Mouse (Mus musculus): ENCODE measurements around the gene Bcl3.
"Not testable (repeated sequence)": the region's sequence is repeated elsewhere in the genome, so short reads cannot be mapped to it uniquely, and the experiment has no call there.

Bcl3 gene

DNA sequence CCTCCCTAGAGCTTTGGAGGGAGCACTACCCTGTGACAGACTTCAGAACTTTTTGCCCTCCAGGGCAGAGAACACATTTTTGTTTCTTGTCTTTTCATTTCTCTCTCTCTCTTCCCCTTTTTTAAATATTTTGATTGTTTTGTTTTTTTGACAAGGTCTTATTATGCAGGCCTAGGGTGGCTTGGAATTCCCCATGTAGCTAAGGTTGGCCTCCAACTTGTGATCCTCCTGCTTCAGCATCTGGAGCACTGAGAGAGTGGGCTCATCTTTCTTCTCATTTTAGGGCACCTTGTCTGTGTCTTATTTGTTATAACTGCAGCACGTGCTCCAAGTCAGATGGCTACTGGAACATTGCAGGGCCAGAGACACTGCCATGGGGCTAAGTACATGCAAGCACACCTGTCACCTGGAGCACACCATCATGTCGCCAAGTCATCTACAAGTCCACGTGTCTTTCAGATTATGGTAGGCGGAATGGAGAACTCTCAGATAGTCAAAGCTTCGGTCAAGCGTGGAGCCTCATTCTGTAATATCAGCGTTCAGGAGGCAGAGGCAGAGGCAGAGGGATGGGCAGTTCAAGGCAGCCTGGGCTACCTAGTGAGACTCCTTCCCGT lies 16.1 kb downstream of the Bcl3 start:
- DNase-seq (ENCODE audit: low spot score in 2 of 2), result no peak

DNA sequence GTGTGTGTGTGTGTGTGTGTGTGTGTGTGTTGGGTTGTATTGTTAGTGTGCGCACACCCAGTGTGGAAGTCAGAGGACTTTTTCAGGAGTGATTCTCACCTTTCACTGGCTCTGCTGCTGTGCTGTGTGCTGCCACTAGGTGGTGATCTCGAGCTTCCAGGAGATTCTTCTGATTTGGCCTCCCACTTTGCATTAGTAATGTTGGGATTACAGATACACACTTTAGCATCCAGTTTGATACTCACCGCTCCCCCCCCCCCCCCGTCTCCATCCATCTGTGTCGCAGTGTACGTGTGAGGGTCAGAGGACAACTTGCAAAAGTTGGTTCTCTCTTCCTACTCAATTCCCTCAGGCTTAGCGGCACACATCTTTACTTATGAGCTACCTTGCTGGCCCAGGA lies 19.6 kb downstream of the Bcl3 start:
- DNase-seq (ENCODE audit: low spot score in 2 of 2), result peak in 1 of 2 experiments; percentile 49

DNA sequence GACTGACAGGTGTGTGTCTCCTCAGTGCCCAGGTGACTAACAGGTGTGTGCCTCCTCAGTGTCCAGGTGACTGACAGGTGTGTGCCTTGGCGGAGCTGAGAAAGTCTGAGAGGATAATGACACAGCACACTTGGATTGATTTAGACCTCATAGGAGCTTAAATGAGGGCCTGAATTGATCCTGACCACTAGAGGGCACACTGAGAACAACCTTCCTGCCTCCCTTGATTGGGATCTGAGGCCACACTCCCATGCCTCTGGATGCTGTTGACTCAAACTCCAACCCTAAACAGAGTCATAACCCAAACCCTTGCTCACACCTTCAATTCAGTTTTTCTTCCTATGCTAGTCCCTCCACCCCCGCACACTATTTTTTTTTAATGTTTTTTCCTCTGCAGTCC lies 21.8 kb downstream of the Bcl3 start:
- no peak for DNase-seq (ENCODE audit: low spot score in 2 of 2)

DNA sequence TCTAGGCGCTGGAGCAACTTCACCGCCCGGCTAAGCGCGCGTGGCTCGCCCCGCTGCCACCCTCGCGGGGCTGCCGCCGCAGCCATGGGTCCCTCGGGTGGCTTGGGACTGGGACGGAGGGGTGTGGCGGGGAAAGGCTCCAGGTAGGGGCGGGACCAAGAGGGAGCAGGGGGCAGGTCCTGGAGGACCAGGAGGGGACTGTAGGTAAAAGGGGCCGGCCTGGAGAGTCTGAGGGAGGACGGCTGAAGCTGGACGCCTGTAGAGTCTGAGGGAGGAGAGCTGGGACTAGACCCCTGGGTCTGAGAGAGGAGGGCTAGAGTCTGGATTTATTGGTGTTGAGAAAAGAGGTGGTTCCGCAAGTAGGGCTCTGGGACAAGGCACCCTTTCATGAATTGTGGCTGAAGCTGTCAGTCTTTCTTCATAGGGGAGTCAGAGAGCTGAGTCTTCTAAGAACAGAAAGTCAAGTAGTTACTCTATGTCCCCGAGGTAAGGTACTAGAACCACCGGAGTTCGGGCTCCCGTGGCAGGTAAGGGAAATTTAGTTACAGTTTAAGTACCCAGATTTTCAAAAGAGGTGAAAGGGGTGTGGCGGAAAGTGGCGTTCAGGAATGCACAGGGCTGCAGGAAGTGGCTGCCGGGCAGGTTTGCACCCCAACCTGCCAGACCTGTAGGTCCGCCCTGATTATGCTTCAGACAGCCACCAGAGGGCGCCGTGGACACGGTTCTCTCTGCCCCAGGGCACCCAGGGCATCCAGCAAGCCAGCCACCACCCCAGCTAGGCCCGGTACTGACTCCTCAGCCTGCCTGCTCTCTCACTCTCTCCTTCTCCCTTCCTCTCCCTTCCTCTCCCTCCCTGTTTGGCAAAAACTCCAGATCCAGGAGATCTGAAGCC lies 25.6 kb downstream of the Bcl3 start, which contains the start of gene Cblc:
TSS of gene Cblc (minus strand) at position 113 of the 892 bp plus-strand sequence.
- peak in 1 of 2 experiments; percentile 32 for DNase-seq (ENCODE audit: low spot score in 2 of 2)

DNA sequence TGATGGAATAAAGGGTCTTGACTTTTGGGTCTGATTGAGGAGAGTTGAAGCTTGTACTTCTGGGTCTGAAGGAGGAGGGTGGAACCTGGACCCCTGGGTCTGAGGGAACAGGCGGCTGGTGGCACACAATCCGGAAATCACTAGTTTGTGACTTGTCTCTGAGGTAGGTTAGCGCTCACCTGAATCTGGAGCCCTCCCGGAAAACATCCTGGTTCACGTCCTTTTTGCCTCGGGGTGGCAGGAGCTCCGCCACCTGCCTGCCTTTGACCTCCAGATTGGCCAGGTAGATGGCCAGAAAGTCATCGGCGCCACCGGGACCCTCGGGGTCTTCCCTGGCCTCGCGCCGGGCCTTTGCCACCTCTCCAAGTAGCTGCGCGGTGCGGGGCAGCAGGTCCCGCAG lies 26.3 kb downstream of the Bcl3 start:
- no peak for DNase-seq (ENCODE audit: low spot score in 2 of 2)

DNA sequence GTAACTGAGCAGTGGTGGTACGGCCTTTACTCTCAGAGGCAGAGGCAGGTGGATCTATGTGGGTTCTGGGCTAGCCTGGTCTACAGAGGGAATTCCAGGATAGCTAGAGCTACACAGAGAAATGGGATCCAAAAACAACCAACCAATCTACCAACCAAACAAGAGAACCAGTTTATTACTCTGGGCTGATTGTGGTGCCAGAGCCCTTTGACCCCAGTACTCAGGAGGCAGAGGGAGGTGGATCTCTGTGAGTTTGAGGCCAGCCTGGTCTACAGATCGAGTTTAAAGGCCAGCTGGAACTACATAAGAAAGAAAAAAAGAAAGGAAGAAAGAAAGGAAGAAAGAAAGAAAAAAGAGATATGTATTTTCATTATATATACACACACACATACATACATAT lies 27.3 kb downstream of the Bcl3 start:
- DNase-seq (ENCODE audit: low spot score in 2 of 2), result no peak

DNA sequence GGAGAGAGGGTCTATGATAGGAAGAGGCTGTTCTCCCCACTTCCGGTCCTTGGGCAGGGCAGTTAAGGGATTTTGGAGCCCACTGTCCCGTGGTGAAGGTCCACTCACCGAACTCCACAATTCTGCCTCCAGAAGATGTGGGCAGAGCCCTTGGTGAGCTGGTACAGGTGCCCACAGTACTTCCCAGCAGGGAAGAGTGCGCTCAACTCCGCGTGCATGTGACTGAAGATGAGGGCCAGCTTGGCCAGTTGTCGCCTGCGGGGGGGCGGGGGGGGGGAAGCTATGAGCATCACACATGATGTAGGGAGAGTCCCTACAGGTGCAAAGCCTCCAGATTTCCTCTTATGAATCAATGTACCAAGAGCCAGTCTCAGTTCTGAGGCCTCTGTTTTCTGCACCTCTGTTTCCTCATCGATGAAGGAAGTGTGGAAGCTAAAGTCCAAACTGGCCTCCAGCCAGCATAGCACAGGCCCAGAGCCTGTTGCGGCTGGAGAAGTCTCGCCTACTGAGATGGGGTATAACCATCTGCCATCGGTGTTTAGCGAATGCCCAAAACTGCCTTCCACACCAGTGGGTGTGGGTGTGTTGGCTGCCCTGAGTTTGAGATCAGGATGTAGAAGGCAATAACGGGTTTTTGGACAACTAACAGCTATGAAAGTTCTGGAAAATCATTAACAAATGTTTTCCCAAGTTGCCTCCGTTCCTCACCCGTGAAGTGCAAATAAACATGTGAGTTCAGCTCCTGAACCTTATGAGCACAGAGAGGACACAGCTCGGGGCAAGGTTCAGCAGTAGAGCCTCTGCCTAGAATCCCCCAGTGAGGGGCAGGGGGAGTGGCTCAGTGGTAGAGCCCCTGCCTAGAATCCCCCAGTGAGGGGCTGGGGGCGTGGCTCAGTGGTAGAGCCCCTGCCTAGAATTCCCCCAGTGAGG lies 29.6 kb downstream of the Bcl3 start:
- DNase-seq (ENCODE audit: low spot score in 2 of 2), result no peak

DNA sequence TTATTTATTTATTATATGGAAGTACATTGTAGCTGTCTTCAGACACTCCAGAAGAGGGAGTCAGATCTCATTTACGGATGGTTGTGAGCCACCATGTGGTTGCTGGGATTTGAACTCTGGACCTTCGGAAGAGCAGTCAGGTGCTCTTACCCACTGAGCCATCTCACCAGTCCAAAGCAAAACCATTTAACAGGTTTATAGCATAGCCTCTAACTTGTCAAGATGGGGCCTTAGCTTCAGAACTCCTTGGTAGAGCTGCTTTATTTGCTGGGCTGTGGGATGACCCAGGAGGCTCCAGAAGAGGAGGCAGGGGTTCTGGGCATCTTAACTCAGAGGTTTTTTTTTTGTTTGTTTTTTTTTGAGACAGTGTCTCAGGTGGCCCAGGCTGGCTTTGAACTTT lies 31.1 kb downstream of the Bcl3 start:
- DNase-seq (ENCODE audit: low spot score in 2 of 2), result not testable (repeated sequence)

DNA sequence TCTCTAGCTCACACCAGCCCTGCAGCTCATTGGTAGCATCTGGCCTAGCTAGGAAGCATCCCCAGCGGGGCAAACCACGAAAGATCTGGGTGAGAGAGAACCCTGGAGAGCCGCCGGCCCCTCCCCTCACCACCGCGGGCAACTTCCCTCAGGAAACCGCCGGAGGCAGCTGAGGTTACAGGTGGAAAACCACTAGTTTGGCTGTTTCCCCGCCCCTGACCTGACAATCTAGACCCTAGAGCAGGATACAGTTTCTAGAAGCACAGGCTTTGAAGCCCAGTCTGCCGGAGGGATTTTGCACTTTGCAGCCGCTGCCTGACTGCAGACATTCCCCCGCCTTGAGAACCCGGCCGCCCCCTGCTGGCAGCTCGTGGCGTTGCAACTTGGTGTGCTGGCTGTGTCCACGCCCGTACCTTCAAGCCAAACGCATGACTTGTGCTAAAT lies 32.6 kb downstream of the Bcl3 start:
- peak; percentile 57 to 64 for DNase-seq (ENCODE audit: low spot score in 2 of 2)

DNA sequence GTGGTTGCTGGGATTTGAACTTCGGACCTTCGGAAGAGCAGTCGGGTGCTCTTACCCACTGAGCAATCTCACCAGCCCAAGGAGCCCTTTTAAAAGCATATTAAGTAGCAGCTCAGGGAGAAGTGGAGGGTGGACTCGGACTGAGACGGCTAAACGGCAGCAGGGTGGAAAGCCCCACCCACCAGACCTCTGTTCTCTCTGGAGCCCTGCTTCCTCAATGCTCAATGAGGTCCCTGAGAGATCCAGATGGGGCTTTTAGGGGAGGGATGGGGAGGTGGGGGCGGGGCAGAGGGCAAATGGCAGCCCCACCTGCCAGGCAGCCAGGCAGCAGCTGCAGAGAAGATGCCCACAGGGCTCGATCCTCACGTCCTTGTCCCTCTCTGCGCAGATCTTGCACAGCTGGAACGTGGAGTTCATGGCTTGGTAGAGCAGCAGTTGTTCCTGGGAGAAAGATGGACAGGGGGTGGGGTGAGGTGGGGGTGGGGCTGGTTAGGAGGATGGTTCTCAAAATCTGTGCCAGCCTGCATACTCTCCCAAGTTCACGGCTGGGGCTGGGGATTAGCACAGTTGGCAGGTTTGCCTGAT lies 36.6 kb downstream of the Bcl3 start:
- no peak for DNase-seq (ENCODE audit: low spot score in 2 of 2)

DNA sequence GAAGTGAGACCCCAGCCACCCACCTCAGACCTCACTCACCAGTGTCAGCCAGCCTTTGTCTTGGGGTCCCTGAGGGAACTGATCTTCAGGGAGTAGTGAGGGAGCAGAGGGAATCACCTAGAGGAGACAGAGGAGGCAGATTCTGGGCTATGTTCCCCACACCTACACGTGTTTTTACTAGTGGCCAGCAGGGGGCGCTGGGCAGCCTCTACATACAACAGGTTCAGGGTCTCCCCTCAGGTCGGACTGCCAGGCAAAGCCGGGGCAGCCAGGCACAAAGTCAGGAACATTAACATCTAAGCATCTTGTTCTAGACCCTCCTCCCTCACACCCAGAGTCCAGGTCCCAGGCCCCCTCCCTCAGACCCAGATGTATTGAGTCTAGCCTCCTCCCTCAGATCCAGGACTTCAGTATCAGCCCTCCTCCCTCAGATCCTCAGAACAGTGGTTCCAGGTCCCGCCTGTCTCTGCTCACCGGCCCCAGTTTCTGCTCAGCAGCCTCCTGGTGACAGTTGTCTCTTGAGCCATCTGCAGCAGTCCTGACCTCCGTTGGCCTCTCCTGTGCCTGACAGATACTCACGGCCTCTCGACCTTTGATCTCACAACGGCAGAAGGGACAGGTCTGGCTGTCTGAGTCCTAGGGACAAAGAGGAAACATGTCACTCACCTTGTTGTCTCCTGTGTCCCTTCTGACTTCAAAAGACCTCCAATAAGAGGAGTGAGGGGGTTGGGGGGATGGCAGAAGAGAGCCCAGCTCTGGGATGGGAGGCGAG lies 37.6 kb downstream of the Bcl3 start:
- DNase-seq (ENCODE audit: low spot score in 2 of 2), result no peak

DNA sequence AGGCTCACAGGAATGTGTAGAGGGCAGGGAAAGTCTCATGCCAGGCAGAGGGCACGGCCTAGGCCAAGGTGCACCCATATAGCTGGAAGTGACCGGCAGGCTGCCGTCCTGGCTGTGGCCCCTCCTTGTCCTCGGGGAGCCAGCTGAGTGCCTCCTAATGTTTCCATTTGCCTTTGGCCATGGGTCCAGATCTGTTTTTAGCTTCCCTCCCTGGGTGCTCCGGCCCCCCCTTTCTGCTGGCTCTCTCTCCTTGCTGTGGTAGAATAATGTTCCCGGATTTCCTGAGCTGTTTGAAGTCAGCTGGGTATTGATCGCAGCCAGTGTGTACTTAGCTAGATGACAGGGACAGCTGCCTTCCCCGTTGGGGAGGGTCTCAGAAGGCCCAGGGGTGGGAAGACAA lies 38.9 kb downstream of the Bcl3 start:
- DNase-seq (ENCODE audit: low spot score in 2 of 2), result no peak

DNA sequence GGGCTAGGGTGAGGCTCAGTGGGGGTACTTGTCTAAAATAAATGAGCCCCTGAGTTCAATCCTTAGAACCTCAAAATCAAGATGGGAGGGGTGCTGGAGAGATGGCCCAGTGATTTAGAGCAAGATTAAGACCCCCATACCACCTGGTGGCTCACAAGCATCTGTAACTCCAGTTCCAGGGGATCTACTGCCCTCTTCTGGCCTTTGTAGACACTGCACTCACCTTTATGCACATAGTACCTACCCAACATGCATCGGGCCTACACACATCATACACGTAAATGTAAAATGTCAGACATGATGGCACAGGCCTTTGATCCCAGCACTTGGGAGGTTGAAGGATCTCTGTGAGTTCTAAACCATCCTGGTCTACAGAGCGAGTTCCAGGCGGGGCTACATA lies 39.9 kb downstream of the Bcl3 start:
- DNase-seq (ENCODE audit: low spot score in 2 of 2), result no peak

DNA sequence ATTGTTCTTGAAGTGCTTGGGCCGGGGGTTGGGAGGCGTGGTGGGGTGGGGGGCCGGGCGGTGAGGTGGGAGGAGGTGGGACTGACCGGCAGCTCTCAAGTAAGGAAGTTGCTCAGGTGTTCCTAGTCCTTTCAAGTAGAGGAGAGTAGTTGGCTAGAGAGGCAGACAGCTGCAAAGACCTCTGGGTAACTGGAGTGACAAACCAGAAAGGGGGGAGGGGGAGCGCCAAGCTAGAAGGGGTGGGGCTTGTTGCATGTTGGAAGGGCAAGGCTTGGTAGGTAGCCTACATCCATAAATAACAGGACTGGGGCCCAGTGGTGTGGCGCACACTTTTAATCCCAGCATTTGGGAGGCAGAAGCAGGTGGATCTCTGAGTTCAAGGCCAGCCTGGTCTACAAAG lies 40.8 kb downstream of the Bcl3 start:
- no peak for DNase-seq (ENCODE audit: low spot score in 2 of 2)

DNA sequence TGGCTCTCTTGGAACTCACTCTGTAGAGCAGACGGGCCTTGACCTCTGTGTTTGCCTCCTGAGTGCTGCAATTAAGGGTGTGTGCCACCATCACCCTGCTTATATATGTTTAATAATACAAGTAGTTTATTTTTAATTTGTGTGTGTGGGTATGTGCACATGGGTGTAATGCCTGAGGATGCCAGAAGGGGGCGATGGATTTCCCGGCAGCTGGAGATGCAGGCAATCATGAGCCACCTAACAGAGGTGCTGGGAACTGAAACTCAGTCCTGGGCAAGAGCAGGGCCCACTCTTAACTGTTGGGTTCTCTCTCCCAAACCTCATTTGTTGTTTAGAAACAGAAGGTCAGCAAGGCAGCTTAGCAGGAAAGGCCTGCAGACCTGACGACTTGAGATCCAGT lies 42.7 kb downstream of the Bcl3 start:
- no peak for DNase-seq (ENCODE audit: low spot score in 2 of 2)

DNA sequence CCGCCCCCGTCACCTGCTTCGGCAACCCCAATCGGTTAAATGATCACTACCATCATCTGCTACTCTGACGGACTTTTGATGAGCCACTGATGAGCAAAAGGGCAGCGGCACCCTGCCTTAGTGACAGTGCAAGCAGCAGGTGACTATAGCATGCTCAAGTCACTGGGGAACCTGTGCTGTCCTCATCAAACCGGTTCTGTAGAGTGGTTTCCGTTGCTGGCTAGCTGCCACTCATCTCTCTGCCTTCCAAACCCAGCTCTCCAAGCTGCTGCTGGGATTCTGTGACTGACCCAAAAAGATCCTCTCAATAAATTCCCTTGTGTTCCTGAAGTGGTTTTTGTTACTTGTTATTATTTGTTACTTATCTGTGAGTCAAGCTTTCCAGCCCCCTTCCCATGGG lies 43.9 kb downstream of the Bcl3 start:
- DNase-seq (ENCODE audit: low spot score in 2 of 2), result no peak

DNA sequence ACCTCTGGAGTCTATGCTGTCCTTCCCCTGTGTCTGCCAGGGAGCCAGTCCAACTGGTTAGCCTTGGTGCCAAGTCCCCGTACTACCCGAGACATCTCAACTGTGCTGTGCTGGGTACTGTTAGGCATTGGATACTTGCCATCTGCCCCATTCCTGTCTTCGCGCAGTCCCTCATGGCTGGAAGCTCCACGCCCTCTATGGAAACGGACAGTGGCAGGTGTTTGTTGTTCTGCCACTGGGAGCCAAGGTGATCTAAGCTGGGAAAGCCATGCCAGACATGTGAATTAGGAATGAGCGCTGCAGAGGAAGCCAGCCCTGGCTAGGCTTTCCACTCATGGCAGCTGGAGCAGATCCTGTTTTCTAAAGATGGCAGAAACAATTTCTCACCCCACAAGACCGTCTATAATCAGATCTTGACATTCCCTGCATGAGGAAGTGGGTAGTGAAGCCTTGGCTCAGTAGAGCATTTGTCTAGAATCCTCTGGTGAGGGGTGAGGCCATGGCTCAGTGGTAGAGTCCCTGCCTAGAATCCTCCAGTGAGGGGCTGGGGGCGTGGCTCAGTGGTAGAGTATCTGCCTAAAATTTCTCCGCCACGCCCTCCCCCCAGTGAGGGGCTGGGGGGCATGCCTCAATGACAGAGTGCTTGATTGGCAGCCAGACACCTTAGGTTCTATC lies 45.4 kb downstream of the Bcl3 start:
- DNase-seq (ENCODE audit: low spot score in 2 of 2), result no peak

DNA sequence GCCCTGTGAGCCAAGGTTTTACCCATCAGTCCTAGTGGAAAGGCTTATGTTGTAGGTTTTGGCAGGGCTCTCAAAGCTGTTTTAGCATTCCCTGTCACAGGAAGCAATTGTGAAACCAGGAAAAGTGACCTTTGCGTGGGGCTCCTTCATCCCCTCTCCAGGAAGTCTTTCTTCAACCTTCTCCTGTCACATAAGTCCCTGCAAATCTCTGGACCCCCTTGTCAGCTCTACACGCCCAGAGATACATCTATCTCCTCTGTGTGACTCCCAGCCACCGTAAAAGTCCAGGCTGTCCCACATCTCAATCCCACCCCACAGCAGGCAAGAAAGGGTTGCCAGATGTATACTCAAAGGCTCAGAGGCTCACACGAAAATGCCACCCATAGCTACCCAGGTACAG lies 50.9 kb downstream of the Bcl3 start:
- DNase-seq (ENCODE audit: low spot score in 2 of 2), result no peak

DNA sequence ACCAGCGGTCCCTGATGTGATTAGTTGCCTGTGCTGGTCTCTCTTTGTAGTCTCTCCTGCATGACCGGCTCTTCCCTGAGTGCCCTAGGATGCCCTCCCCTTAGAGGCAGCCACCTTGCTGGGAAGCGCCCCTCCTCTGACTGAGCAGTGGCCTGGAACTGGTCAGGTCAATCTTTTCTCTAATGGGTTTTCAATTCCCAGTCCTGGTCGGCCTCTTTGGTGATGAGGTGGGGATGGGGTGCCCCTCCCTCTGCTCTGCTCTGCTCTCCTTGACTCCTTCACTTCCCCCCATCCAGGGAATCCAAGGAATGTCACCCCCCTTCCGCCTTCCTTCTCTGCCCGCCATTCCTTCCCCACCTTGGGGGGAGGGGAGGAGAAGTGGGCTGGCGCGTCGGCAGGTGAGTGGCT lies 51.6 kb downstream of the Bcl3 start, which contains the start of gene Bcam:
TSS of gene Bcam (minus strand) at position 33 of the 408 bp plus-strand sequence.
- no peak for DNase-seq (ENCODE audit: low spot score in 2 of 2)

DNA sequence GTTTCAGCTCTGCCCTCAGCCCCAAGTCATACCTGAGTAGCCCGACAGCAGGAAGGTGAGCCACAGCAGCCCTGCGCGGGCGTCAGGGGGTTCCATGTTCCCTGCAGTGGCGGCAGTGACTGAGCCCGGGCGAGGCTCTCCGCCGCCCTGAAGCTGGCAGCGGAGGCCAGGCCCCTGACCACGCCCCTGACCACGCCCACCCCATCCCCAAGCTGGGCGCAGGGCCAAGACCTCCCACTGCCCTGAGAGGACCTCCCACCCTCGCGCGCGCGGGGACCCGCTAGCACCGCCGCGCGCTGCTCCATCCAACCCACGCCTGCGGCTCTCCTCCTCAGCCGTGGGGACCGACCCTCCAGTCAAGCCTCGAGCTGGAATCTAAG lies 52.2 kb downstream of the Bcl3 start:
- DNase-seq (ENCODE audit: low spot score in 2 of 2), result no peak
